Mouse (Mus musculus) heart, embryonic 14.5 days (tissue): Measurements from ENCODE around the gene Nid1. TPM values are rescaled to one million over a fixed set of nuclear protein-coding genes. Genes with fewer than 3 reads are reported as not detected.

Source experiments
- ATAC-seq: fragments of 200-750 bp; cut with Nextera tagmentation; 2 replicates; pipeline ENCODE4 v1.8.0; 2017; ENCODE audit warnings: low read depth, moderate TSS enrichment; ENCODE audit not compliant: insufficient number of reproducible peaks, insufficient read depth, low FRiP score
- H3K27ac ChIP-seq, 2 experiments: fragments of 200-500 bp in 1 of 2; fragments of 300-500 bp in 1 of 2; sonication (generic) in 1 of 2; replicated peaks in 1 of 2; 2 replicates each; pipeline ENCODE4 v1.5.1; 2012 to 2014; ENCODE audit warnings: low read depth in 2 of 2, low read length in 2 of 2, control low read depth in 1 of 2, mild to moderate bottlenecking in 1 of 2, mixed read lengths in 1 of 2; ENCODE audit not compliant: control insufficient read depth in 1 of 2, insufficient read depth in 1 of 2
- H3K27me3 ChIP-seq: fragments of 300-500 bp; sonication (generic); 2 replicates; pipeline ENCODE4 v1.6.1; 2014; ENCODE audit warnings: mild to moderate bottlenecking, low read length, control low read depth; ENCODE audit not compliant: control insufficient read depth, insufficient read depth
- H3K36me3 ChIP-seq: fragments of 300-500 bp; sonication (generic); 2 replicates; pipeline ENCODE4 v1.6.1; 2014; ENCODE audit warnings: mild to moderate bottlenecking, control low read depth, low read length, mixed read lengths; ENCODE audit not compliant: control insufficient read depth, insufficient read depth
- H3K4me1 ChIP-seq, 2 experiments: fragments of 200-500 bp in 1 of 2; fragments of 300-500 bp in 1 of 2; sonication (generic) in 1 of 2; 2 replicates each; pipeline ENCODE4 v1.6.1; 2012 to 2014; ENCODE audit warnings: low read length in 2 of 2, control low read depth in 1 of 2, mixed read lengths in 1 of 2; ENCODE audit not compliant: control insufficient read depth in 2 of 2, insufficient read depth in 2 of 2
- H3K4me2 ChIP-seq: fragments of 300-500 bp; sonication (generic); 2 replicates; pipeline ENCODE4 v1.6.1; 2014; ENCODE audit warnings: mild to moderate bottlenecking, low read length
- H3K4me3 ChIP-seq, 2 experiments: fragments of 200-500 bp in 1 of 2; fragments of 300-500 bp in 1 of 2; sonication (generic) in 1 of 2; 2 replicates each; pipeline ENCODE4 v1.5.1; 2012 to 2014; ENCODE audit warnings: low read length in 2 of 2, mild to moderate bottlenecking in 2 of 2, control low read depth in 1 of 2, low read depth in 1 of 2, moderate library complexity in 1 of 2; ENCODE audit not compliant: control insufficient read depth in 1 of 2, insufficient read depth in 1 of 2
- H3K9ac ChIP-seq: fragments of 300-500 bp; sonication (generic); 2 replicates; pipeline ENCODE4 v1.6.1; 2014; ENCODE audit warnings: mild to moderate bottlenecking, low read length
- H3K9me3 ChIP-seq: fragments of 300-500 bp; sonication (generic); 2 replicates; pipeline ENCODE4 v1.6.1; 2016; ENCODE audit warnings: low read length, control low read depth; ENCODE audit not compliant: control insufficient read depth
- WGBS: fragments of 180-500 bp; shearing (Covaris S2); extraction: QIAGEN DNeasy Blood & Tissue Kit; methylation state at CpG from one replicate; pipeline ENCODE4 v1.1.7; 2014; 5-methylcytosine and 5-hydroxymethylcytosine counted together
- polyA plus RNA-seq: library from polyadenylated mRNA; unstranded; fragments of >200 nt; fragmentation: Nextera tagmentation; extraction: Ambion mirVana; gene quantifications from 2 replicates; pipeline ENCODE4 v1.2.1, GENCODE M21; 2014

Gene Nid1
- polyA plus RNA-seq, 1 experiment from 2014 or later: 85.4 TPM

DNA sequence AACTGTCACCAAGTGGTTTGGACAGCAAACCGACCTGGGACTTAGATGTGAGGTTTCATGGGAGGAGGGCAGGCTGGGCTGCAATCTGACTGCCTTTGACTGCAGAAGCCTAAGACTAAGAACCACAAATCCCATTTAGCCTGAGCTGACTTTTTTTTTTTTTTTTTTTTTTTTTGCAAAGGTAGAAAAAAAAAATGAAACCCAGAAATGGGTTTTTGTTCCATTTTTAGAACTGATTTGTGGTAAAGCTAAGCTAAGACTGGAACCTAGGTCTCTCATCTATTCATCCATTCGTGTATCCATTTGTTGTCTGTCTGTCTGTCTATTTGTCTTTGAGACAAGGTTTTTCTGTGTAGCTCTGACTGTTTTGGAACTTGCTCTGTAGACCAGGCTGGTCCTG lies 120.9 kb downstream of the Nid1 start:
- Histone ChIP-seq H3K4me3 (no peak overlapping the region), H3K36me3 (no peaks in the 10 kb centered on the region), H3K27me3 (no peaks in the 10 kb centered on the region), H3K4me1 (no peaks in the 10 kb centered on the region), H3K9ac (no peak overlapping the region), H3K4me2 (no peak overlapping the region), H3K9me3 (no peaks in the 10 kb centered on the region), H3K27ac (no peak overlapping the region)
- ATAC-seq: no peak
- 68% methylated on average over 2 of the region's 2 CpGs for WGBS

DNA sequence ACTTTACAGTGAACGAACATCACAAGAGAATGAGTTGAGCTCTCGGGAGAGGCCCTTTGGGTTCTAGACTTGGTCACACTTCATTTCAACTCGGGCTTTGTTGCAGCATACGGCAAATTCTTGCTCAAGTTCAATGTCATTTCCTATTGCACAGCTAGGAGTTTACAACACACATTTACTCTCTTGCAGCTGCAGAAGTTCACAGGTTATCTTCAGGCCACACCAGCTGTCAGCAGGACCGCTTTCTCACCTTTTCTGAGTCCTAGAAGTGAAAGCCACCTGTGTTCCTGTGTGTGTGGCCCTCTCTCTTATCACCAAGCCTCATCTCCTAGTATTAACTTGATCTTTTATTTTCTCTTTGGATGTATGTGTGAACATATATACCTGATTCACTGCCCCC lies 121.5 kb downstream of the Nid1 start:
- no peak overlapping the region for H3K27ac ChIP-seq
- H3K4me2 ChIP-seq: no peak overlapping the region
- H3K36me3 ChIP-seq: no peaks in the 10 kb centered on the region
- no peak for ATAC-seq
- H3K4me1 ChIP-seq: no peaks in the 10 kb centered on the region
- no peaks in the 10 kb centered on the region for H3K9me3 ChIP-seq
- H3K9ac ChIP-seq: no peak overlapping the region
- no peak overlapping the region for H3K4me3 ChIP-seq
- no peaks in the 10 kb centered on the region for H3K27me3 ChIP-seq
- whole genome bisulfite sequencing: 60% methylated on average over 5 of the region's 5 CpGs

Other genes starting within 250 kb of the Nid1 start
- 16.3 and 18.9 TPM in 2 replicates for gene Gpr137b, start 43.5 kb upstream of the Nid1 start, polyA plus RNA-seq
- 4.6 and 4.9 TPM in 2 replicates for gene Lyst, start 152.8 kb downstream of the Nid1 start, polyA plus RNA-seq